Mouse (Mus musculus) adrenal gland, postnatal 36 days (tissue): ENCODE measurements at regions not wholly inside any gene's neighbourhood (a gene's known extent, or its start where the extent isn't known, plus 50 kb on each side); places are given as distances from the start of the nearest gene placed in this dataset.

Experiments
- DNase-seq, 2 experiments: peaks; one replicate each; pipeline ENCODE4 v3.0.0; 2021; ENCODE audit warnings: mixed read lengths in 1 of 2

- no peak for DNase-seq
These were observed 57.8 kb upstream of the Chd6 start for GRCm38 (mm10) chr2:161166681-161167080.

- DNase-seq, result no peak
These were observed 56.6 kb upstream of the Chd6 start for GRCm38 (mm10) chr2:161165495-161165894.

GRCm38 (mm10) chr2:161164320-161164719 lies 55.4 kb upstream of the Chd6 start:
- DNase-seq, result no peak
